Mouse (Mus musculus) myocyte (in vitro differentiated cells): ENCODE results near the gene Ptbp3. TPM values are rescaled to one million over a fixed set of nuclear protein-coding genes. Genes with fewer than 3 reads are reported as not detected.

ENCODE experiments used
- H3K27me3 ChIP-seq: one replicate; pipeline ENCODE4 v1.6.1; 2011; ENCODE audit not compliant: control insufficient read depth, insufficient read depth, insufficient read length
- H3K36me3 ChIP-seq: one replicate; pipeline ENCODE4 v1.6.1; 2011; ENCODE audit not compliant: control insufficient read depth, insufficient read depth
- H3K4me2 ChIP-seq: one replicate; pipeline ENCODE4 v1.6.1; 2011; ENCODE audit warnings: low read depth, control low read depth
- H3K4me3 ChIP-seq: one replicate; pipeline ENCODE4 v1.5.1; 2011; ENCODE audit warnings: mild to moderate bottlenecking, control low read depth, moderate library complexity
- H3K79me2 ChIP-seq: one replicate; pipeline ENCODE4 v1.6.1; 2011; ENCODE audit not compliant: control insufficient read depth, insufficient read depth
- H3ac ChIP-seq: one replicate; pipeline ENCODE4 v1.6.1; 2011; ENCODE audit not compliant: control insufficient read depth, insufficient read length
- CEBPB ChIP-seq: IDR thresholded peaks from 2 replicates; pipeline ENCODE4 v1.6.1; 2011; ENCODE audit warnings: mild to moderate bottlenecking, moderate library complexity; ENCODE audit not compliant: poor library complexity, insufficient read depth, severe bottlenecking
- E2F4 ChIP-seq: IDR thresholded peaks from one replicate; pipeline ENCODE4 v1.6.1; 2011; ENCODE audit warnings: mild to moderate bottlenecking, control low read depth, moderate library complexity; ENCODE audit not compliant: insufficient read depth
- MAX ChIP-seq: IDR thresholded peaks from one replicate; pipeline ENCODE4 v1.6.1; 2011; ENCODE audit warnings: low read depth, mild to moderate bottlenecking, control low read depth
- MYOD1 ChIP-seq, 3 experiments: IDR thresholded peaks; one replicate each; pipeline ENCODE4 v1.6.1; 2011; ENCODE audit warnings: control low read depth in 2 of 3, low read depth in 2 of 3, mild to moderate bottlenecking in 2 of 3, moderate library complexity in 1 of 3; ENCODE audit not compliant: insufficient read length in 2 of 3, control insufficient read depth in 1 of 3
- MYOG ChIP-seq, 3 experiments: IDR thresholded peaks; one replicate each; pipeline ENCODE4 v1.6.1; 2011; ENCODE audit warnings: control low read depth in 2 of 3, low read depth in 2 of 3, mild to moderate bottlenecking in 2 of 3; ENCODE audit not compliant: insufficient read length in 2 of 3, control insufficient read depth in 1 of 3, insufficient read depth in 1 of 3
- POLR2A ChIP-seq: IDR thresholded peaks from one replicate; pipeline ENCODE4 v1.6.1; 2011; ENCODE audit warnings: low read depth, mild to moderate bottlenecking, control low read depth, moderate library complexity; ENCODE audit not compliant: insufficient read length
- POLR2AphosphoS2 ChIP-seq: IDR thresholded peaks from one replicate; pipeline ENCODE4 v1.6.1; 2011; ENCODE audit warnings: low read depth, control low read depth; ENCODE audit not compliant: insufficient read length
- REST ChIP-seq: IDR thresholded peaks from one replicate; pipeline ENCODE4 v1.6.1; 2011; ENCODE audit warnings: mild to moderate bottlenecking, control low read depth, moderate library complexity; ENCODE audit not compliant: insufficient read depth, insufficient read length
- SRF ChIP-seq: IDR thresholded peaks from one replicate; pipeline ENCODE4 v1.6.1; 2011; ENCODE audit warnings: low read depth; ENCODE audit not compliant: control insufficient read depth, insufficient read length
- TCF12 ChIP-seq: IDR thresholded peaks from one replicate; pipeline ENCODE4 v1.6.1; 2011; ENCODE audit warnings: mild to moderate bottlenecking, control low read depth; ENCODE audit not compliant: poor library complexity, insufficient read depth, severe bottlenecking
- TCF3 ChIP-seq: IDR thresholded peaks from one replicate; pipeline ENCODE4 v1.6.1; 2011; ENCODE audit warnings: low read depth, control low read depth; ENCODE audit not compliant: insufficient read length
- USF1 ChIP-seq: IDR thresholded peaks from one replicate; pipeline ENCODE4 v1.6.1; 2011; ENCODE audit warnings: low read depth, mild to moderate bottlenecking, control low read depth, moderate library complexity
- polyA plus RNA-seq: library from polyadenylated mRNA; unstranded; fragments of >200 nt; fragmentation: generic; extraction: Trizol; gene quantifications from one replicate; pipeline ENCODE4 v1.2.1, GENCODE M21; 2012; ENCODE audit warnings: missing spikeins

The Ptbp3 gene
- polyA plus RNA-seq, 1 experiment: 7.8 TPM

- no peak for TF ChIP-seq REST
- TF ChIP-seq E2F4: no peak
- no peak for TF ChIP-seq MYOG (IDR thresholded peaks at IDR 0.05; ENCODE audit: control insufficient read depth in 1 of 3, insufficient read depth in 1 of 3, insufficient read length in 2 of 3, low read depth in 2 of 3)
- no peak for TF ChIP-seq MAX
- no peak for TF ChIP-seq TCF3
- TF ChIP-seq MYOD1 (IDR thresholded peaks at IDR 0.05; ENCODE audit: control insufficient read depth in 1 of 3, insufficient read length in 2 of 3, low read depth in 2 of 3): no peak
- TF ChIP-seq POLR2AphosphoS2: no peak
- TF ChIP-seq POLR2A: no peak
- TF ChIP-seq USF1: no peak
- Histone ChIP-seq H3K4me3 (no peak overlapping the region), H3K27me3 (no peaks in the 10 kb centered on the region), H3K4me2 (no peak overlapping the region), H3K36me3 (peaks cover 30% of the 10 kb centered on the region), H3ac (no peak overlapping the region), H3K79me2 (no peaks in the 10 kb centered on the region)
Observed at GRCm38 (mm10) chr4:59509558-59509957, 39.6 kb downstream of the Ptbp3 start.

- H3K79me2 ChIP-seq: no peaks in the 10 kb centered on the region
- H3K27me3 ChIP-seq: no peaks in the 10 kb centered on the region
- peaks cover 17% of the 10 kb centered on the region for H3K36me3 ChIP-seq
- no peak for TF ChIP-seq CEBPB
- TF ChIP-seq POLR2A: no peak
- no peak for TF ChIP-seq MYOD1 (IDR thresholded peaks at IDR 0.05; ENCODE audit: control insufficient read depth in 1 of 3, insufficient read length in 2 of 3, low read depth in 2 of 3)
- no peak for TF ChIP-seq USF1
- no peak for TF ChIP-seq TCF12
- TF ChIP-seq MYOG (IDR thresholded peaks at IDR 0.05; ENCODE audit: control insufficient read depth in 1 of 3, insufficient read depth in 1 of 3, insufficient read length in 2 of 3, low read depth in 2 of 3): no peak
- TF ChIP-seq MAX: no peak
- no peak for TF ChIP-seq TCF3
- TF ChIP-seq SRF: no peak
- no peak for TF ChIP-seq E2F4
- TF ChIP-seq REST: no peak
- TF ChIP-seq POLR2AphosphoS2: no peak
- H3ac ChIP-seq: no peak overlapping the region
- no peak overlapping the region for H3K4me3 ChIP-seq
- H3K4me2 ChIP-seq: no peak overlapping the region
Observed at GRCm38 (mm10) chr4:59507766-59508165, 41.4 kb downstream of the Ptbp3 start.

GRCm38 (mm10) chr4:59506704-59507103 is 42.5 kb downstream of the Ptbp3 start:
- Histone ChIP-seq H3K79me2 (no peaks in the 10 kb centered on the region), H3K4me2 (no peak overlapping the region), H3K36me3 (peaks cover 16% of the 10 kb centered on the region), H3K4me3 (no peak overlapping the region), H3K27me3 (no peaks in the 10 kb centered on the region), H3ac (no peak overlapping the region)
- no peak for TF ChIP-seq TCF12
- no peak for TF ChIP-seq MAX
- TF ChIP-seq SRF: no peak
- no peak for TF ChIP-seq POLR2AphosphoS2
- TF ChIP-seq CEBPB: no peak
- TF ChIP-seq POLR2A: no peak
- TF ChIP-seq REST: no peak
- no peak for TF ChIP-seq MYOG (IDR thresholded peaks at IDR 0.05; ENCODE audit: control insufficient read depth in 1 of 3, insufficient read depth in 1 of 3, insufficient read length in 2 of 3, low read depth in 2 of 3)
- TF ChIP-seq MYOD1 (IDR thresholded peaks at IDR 0.05; ENCODE audit: control insufficient read depth in 1 of 3, insufficient read length in 2 of 3, low read depth in 2 of 3): no peak
- no peak for TF ChIP-seq TCF3

GRCm38 (mm10) chr4:59505481-59505880 is 43.7 kb downstream of the Ptbp3 start:
- H3K27me3 ChIP-seq: no peaks in the 10 kb centered on the region
- H3K79me2 ChIP-seq: no peaks in the 10 kb centered on the region
- no peak overlapping the region for H3K4me3 ChIP-seq
- H3K36me3 ChIP-seq: peaks cover 18% of the 10 kb centered on the region
- TF ChIP-seq MAX (no peak), SRF (no peak), POLR2A (no peak), MYOD1 (IDR thresholded peaks at IDR 0.05; ENCODE audit: control insufficient read depth in 1 of 3, insufficient read length in 2 of 3, low read depth in 2 of 3) (no peak), TCF12 (no peak), CEBPB (no peak), MYOG (IDR thresholded peaks at IDR 0.05; ENCODE audit: control insufficient read depth in 1 of 3, insufficient read depth in 1 of 3, insufficient read length in 2 of 3, low read depth in 2 of 3) (no peak), TCF3 (no peak), POLR2AphosphoS2 (no peak), USF1 (no peak), REST (no peak), E2F4 (no peak)
- H3K4me2 ChIP-seq: no peak overlapping the region
- no peak overlapping the region for H3ac ChIP-seq

- Histone ChIP-seq H3K4me3 (no peak overlapping the region), H3ac (no peak overlapping the region), H3K36me3 (peaks cover 34% of the 10 kb centered on the region), H3K27me3 (no peaks in the 10 kb centered on the region), H3K4me2 (no peak overlapping the region), H3K79me2 (no peaks in the 10 kb centered on the region)
- TF ChIP-seq POLR2A: no peak
- TF ChIP-seq MYOG (IDR thresholded peaks at IDR 0.05; ENCODE audit: control insufficient read depth in 1 of 3, insufficient read depth in 1 of 3, insufficient read length in 2 of 3, low read depth in 2 of 3): no peak
- TF ChIP-seq TCF3: no peak
- no peak for TF ChIP-seq USF1
- no peak for TF ChIP-seq TCF12
- TF ChIP-seq MYOD1 (IDR thresholded peaks at IDR 0.05; ENCODE audit: control insufficient read depth in 1 of 3, insufficient read length in 2 of 3, low read depth in 2 of 3): no peak
- no peak for TF ChIP-seq SRF
- no peak for TF ChIP-seq E2F4
Observed at GRCm38 (mm10) chr4:59491097-59491496, 58.1 kb downstream of the Ptbp3 start.
